Mouse (Mus musculus) MEL (cell line): ENCODE data around the gene Psd. TPM values are rescaled to one million over a fixed set of nuclear protein-coding genes. Genes with fewer than 3 reads are reported as not detected.

Experiments
- DNase-seq: peaks from one replicate; pipeline ENCODE4 v3.0.0; 2011; ENCODE audit warnings: low read depth, low spot score
- H3K27ac ChIP-seq: 2 replicates; pipeline ENCODE4 v1.5.1; 2012; ENCODE audit warnings: low read depth, mild to moderate bottlenecking, control low read depth, low read length, moderate library complexity; ENCODE audit not compliant: control insufficient read depth
- H3K27me3 ChIP-seq, 2 experiments: fragments of 150-350 bp in 1 of 2; sonication (generic) in 1 of 2; 2 replicates each; pipeline ENCODE4 v1.6.1; 2012; ENCODE audit warnings: low read length in 2 of 2, mild to moderate bottlenecking in 2 of 2, improper control_type of control experiment in 1 of 2, moderate library complexity in 1 of 2; ENCODE audit not compliant: insufficient read depth in 2 of 2, control insufficient read depth in 1 of 2
- H3K36me3 ChIP-seq, 2 experiments: 2 replicates each; pipeline ENCODE4 v1.6.1; 2012 to 2014; ENCODE audit warnings: low read length in 2 of 2, improper control_type of control experiment in 1 of 2, inconsistent platforms in 1 of 2, mild to moderate bottlenecking in 1 of 2; ENCODE audit not compliant: insufficient read depth in 2 of 2, control insufficient read depth in 1 of 2
- H3K4me1 ChIP-seq, 2 experiments: fragments of 150-350 bp in 1 of 2; sonication (generic) in 1 of 2; 2 replicates each; pipeline ENCODE4 v1.6.1; 2012; ENCODE audit warnings: low read length in 2 of 2, improper control_type of control experiment in 1 of 2, mild to moderate bottlenecking in 1 of 2; ENCODE audit not compliant: insufficient read depth in 2 of 2, control insufficient read depth in 1 of 2
- H3K4me3 ChIP-seq, 2 experiments: fragments of 150-350 bp in 1 of 2; sonication (generic) in 1 of 2; 2 replicates each; pipeline ENCODE4 v1.5.1; 2012; ENCODE audit warnings: low read depth in 2 of 2, low read length in 2 of 2, mild to moderate bottlenecking in 2 of 2, moderate library complexity in 2 of 2, control low read depth in 1 of 2, improper control_type of control experiment in 1 of 2; ENCODE audit not compliant: control insufficient read depth in 1 of 2, insufficient read depth in 1 of 2
- H3K79me2 ChIP-seq: 2 replicates; pipeline ENCODE4 v1.6.1; 2012; ENCODE audit warnings: mild to moderate bottlenecking, low read length, moderate library complexity; ENCODE audit not compliant: control insufficient read depth, poor library complexity, insufficient read depth
- H3K9ac ChIP-seq: 2 replicates; pipeline ENCODE4 v1.6.1; 2012; ENCODE audit warnings: low read depth, mild to moderate bottlenecking, control low read depth, low read length, moderate library complexity; ENCODE audit not compliant: control insufficient read depth, poor library complexity, severe bottlenecking
- H3K9me3 ChIP-seq: fragments of 150-350 bp; sonication (generic); replicated peaks from 2 replicates; pipeline ENCODE4 v1.6.1; 2012; ENCODE audit warnings: mild to moderate bottlenecking, low read length, improper control_type of control experiment, moderate library complexity; ENCODE audit not compliant: insufficient read depth
- BHLHE40 ChIP-seq: IDR thresholded peaks from 2 replicates; pipeline ENCODE4 v1.6.1; 2012; ENCODE audit warnings: low read depth, mild to moderate bottlenecking, inconsistent platforms, low read length, improper control_type of control experiment, borderline replicate concordance
- CHD1 ChIP-seq: IDR thresholded peaks from 2 replicates; pipeline ENCODE4 v1.6.1; 2012; ENCODE audit warnings: low read depth, mild to moderate bottlenecking, inconsistent platforms, low read length, improper control_type of control experiment
- CHD2 ChIP-seq: IDR thresholded peaks from 2 replicates; pipeline ENCODE4 v1.6.1; 2011; ENCODE audit warnings: low read length, improper control_type of control experiment
- CTCF ChIP-seq, 3 experiments: IDR thresholded peaks in 2 of 3; conservative IDR thresholded peaks in 1 of 3; 2 replicates each; pipeline ENCODE4 v1.5.1; 2011 to 2012; ENCODE audit warnings: low read length in 3 of 3, low read depth in 2 of 3, mild to moderate bottlenecking in 2 of 3, improper control_type of control experiment in 1 of 3, inconsistent platforms in 1 of 3, mixed read lengths in 1 of 3, moderate library complexity in 1 of 3; ENCODE audit not compliant: control insufficient read depth in 1 of 3, insufficient read depth in 1 of 3, poor library complexity in 1 of 3, severe bottlenecking in 1 of 3
- EP300 ChIP-seq, 2 experiments: IDR thresholded peaks; 2 replicates each; pipeline ENCODE4 v1.6.1; 2011; ENCODE audit warnings: improper control_type of control experiment in 2 of 2, low read length in 2 of 2, low read depth in 1 of 2, mild to moderate bottlenecking in 1 of 2
- ETS1 ChIP-seq: IDR thresholded peaks from 2 replicates; pipeline ENCODE4 v1.6.1; 2012; ENCODE audit warnings: low read depth, mild to moderate bottlenecking, inconsistent platforms, low read length, improper control_type of control experiment, moderate library complexity
- GABPA ChIP-seq: IDR thresholded peaks from 2 replicates; pipeline ENCODE4 v1.6.1; 2012; ENCODE audit warnings: low read depth, mild to moderate bottlenecking, inconsistent platforms, low read length, improper control_type of control experiment, moderate library complexity
- GATA1 ChIP-seq: IDR thresholded peaks from 2 replicates; pipeline ENCODE4 v1.6.1; 2011; ENCODE audit warnings: low read depth, low read length, improper control_type of control experiment
- HCFC1 ChIP-seq: IDR thresholded peaks from 2 replicates; pipeline ENCODE4 v1.6.1; 2012; ENCODE audit warnings: low read depth, mild to moderate bottlenecking, inconsistent platforms, low read length, improper control_type of control experiment, moderate library complexity
- JUND ChIP-seq: IDR thresholded peaks from 2 replicates; pipeline ENCODE4 v1.6.1; 2011; ENCODE audit warnings: low read depth, mild to moderate bottlenecking, improper control_type of control experiment, low read length
- KAT2A ChIP-seq: conservative IDR thresholded peaks from 2 replicates; pipeline ENCODE4 v1.6.1; 2012; ENCODE audit warnings: low read depth, low read length, improper control_type of control experiment, inconsistent platforms
- MAX ChIP-seq: IDR thresholded peaks from 2 replicates; pipeline ENCODE4 v1.6.1; 2011; ENCODE audit warnings: low read length, improper control_type of control experiment
- MAZ ChIP-seq: IDR thresholded peaks from 2 replicates; pipeline ENCODE4 v1.6.1; 2012; ENCODE audit warnings: low read depth, mild to moderate bottlenecking, inconsistent platforms, low read length, improper control_type of control experiment
- MEF2A ChIP-seq: IDR thresholded peaks from 2 replicates; pipeline ENCODE4 v1.6.1; 2014; ENCODE audit warnings: low read depth, mild to moderate bottlenecking, inconsistent platforms, low read length, improper control_type of control experiment; ENCODE audit not compliant: poor library complexity, insufficient replicate concordance, severe bottlenecking; ENCODE audit errors: extremely low read depth
- MYB ChIP-seq: IDR thresholded peaks from 2 replicates; pipeline ENCODE4 v1.6.1; 2011; ENCODE audit warnings: mild to moderate bottlenecking, low read depth, low read length, improper control_type of control experiment
- MYC ChIP-seq: IDR thresholded peaks from 2 replicates; pipeline ENCODE4 v1.6.1; 2011; ENCODE audit warnings: low read depth, mild to moderate bottlenecking, low read length, improper control_type of control experiment, moderate library complexity
- NELFE ChIP-seq: IDR thresholded peaks from 2 replicates; pipeline ENCODE4 v1.6.1; 2011; ENCODE audit warnings: low read depth, low read length, improper control_type of control experiment
- POLR2A ChIP-seq, 2 experiments: IDR thresholded peaks; 2 replicates each; pipeline ENCODE4 v1.6.1; 2011 to 2012; ENCODE audit warnings: low read length in 2 of 2, mild to moderate bottlenecking in 2 of 2, control low read depth in 1 of 2, improper control_type of control experiment in 1 of 2, low read depth in 1 of 2, moderate library complexity in 1 of 2; ENCODE audit not compliant: control insufficient read depth in 1 of 2, insufficient read depth in 1 of 2, poor library complexity in 1 of 2
- POLR2AphosphoS5 ChIP-seq: IDR thresholded peaks from 2 replicates; pipeline ENCODE4 v1.6.1; 2012; ENCODE audit warnings: low read depth, borderline replicate concordance, mild to moderate bottlenecking, inconsistent platforms, low read length, moderate library complexity, mixed read lengths
- SIN3A ChIP-seq: IDR thresholded peaks from 2 replicates; pipeline ENCODE4 v1.6.1; 2012; ENCODE audit warnings: low read length, improper control_type of control experiment, inconsistent platforms
- TAL1 ChIP-seq: IDR thresholded peaks from 2 replicates; pipeline ENCODE4 v1.6.1; 2012; ENCODE audit warnings: mild to moderate bottlenecking, inconsistent platforms, low read length, moderate library complexity, mixed read lengths
- USF1 ChIP-seq: IDR thresholded peaks from 2 replicates; pipeline ENCODE4 v1.6.1; 2014; ENCODE audit warnings: low read depth, mild to moderate bottlenecking, inconsistent platforms, low read length, improper control_type of control experiment, moderate library complexity
- USF2 ChIP-seq, 2 experiments: IDR thresholded peaks; 2 replicates each; pipeline ENCODE4 v1.6.1; 2011 to 2012; ENCODE audit warnings: improper control_type of control experiment in 2 of 2, low read length in 2 of 2, borderline replicate concordance in 1 of 2, inconsistent platforms in 1 of 2, low read depth in 1 of 2, mild to moderate bottlenecking in 1 of 2; ENCODE audit not compliant: insufficient read depth in 1 of 2
- ZC3H11A ChIP-seq: IDR thresholded peaks from 2 replicates; pipeline ENCODE4 v1.6.1; 2012; ENCODE audit warnings: low read depth, mild to moderate bottlenecking, inconsistent platforms, low read length, improper control_type of control experiment
- ZKSCAN1 ChIP-seq: IDR thresholded peaks from 2 replicates; pipeline ENCODE4 v1.6.1; 2012; ENCODE audit warnings: low read depth, mild to moderate bottlenecking, inconsistent platforms, low read length, improper control_type of control experiment, moderate library complexity
- ZNF384 ChIP-seq: IDR thresholded peaks from 2 replicates; pipeline ENCODE4 v1.6.1; 2012; ENCODE audit warnings: low read depth, mild to moderate bottlenecking, inconsistent platforms, low read length, improper control_type of control experiment
- polyA plus RNA-seq, 2 experiments: library from polyadenylated mRNA; stranded (reverse) in 1 of 2; unstranded in 1 of 2; fragments of >175 nt in 1 of 2; fragments of >200 nt in 1 of 2; gene quantifications; 2 replicates each; pipeline versions ENCODE4 v1.2.1 to v1.2.4; 2012; ENCODE audit warnings: low replicate concordance in 2 of 2, low read depth in 1 of 2; ENCODE audit not compliant: insufficient read length in 2 of 2, insufficient read depth in 1 of 2, missing spikeins in 1 of 2
- total RNA-seq: library from RNA; depleted of rRNA; stranded (reverse); fragments of 300-350 nt; gene quantifications from 2 replicates; pipeline ENCODE4 v1.2.3, GENCODE M21; 2012

The Psd gene
- total and polyA plus RNA-seq, 3 experiments: 4.5 to 17.2 TPM; not detected in 1

GRCm38 (mm10) chr19:46287566-46287965, 39.4 kb downstream of the Psd start:
- Histone ChIP-seq H3K4me1 (no peaks in the 10 kb centered on the region), H3K27ac (no peak overlapping the region), H3K79me2 (no peaks in the 10 kb centered on the region), H3K9ac (no peak overlapping the region), H3K36me3 (no peaks in the 10 kb centered on the region; a peak in 1 of 4 replicates), H3K27me3 (no peaks in the 10 kb centered on the region), H3K9me3 (no peaks in the 10 kb centered on the region), H3K4me3 (no peak overlapping the region)
- no peak for DNase-seq
- TF ChIP-seq MYC (no peak), CHD1 (no peak), MEF2A (no peak), ZKSCAN1 (no peak), ZNF384 (no peak), USF2 (IDR thresholded peaks at IDR 0.05; ENCODE audit: borderline replicate concordance in 1 of 2, insufficient read depth in 1 of 2, low read depth in 1 of 2, low read length in 2 of 2) (no peak), GATA1 (no peak), CHD2 (no peak), EP300 (IDR thresholded peaks at IDR 0.05; ENCODE audit: low read depth in 1 of 2, low read length in 2 of 2) (no peak), MAZ (no peak), POLR2AphosphoS5 (no peak), ETS1 (no peak), JUND (no peak), TAL1 (no peak)

GRCm38 (mm10) chr19:46286926-46287325, 40.0 kb downstream of the Psd start:
- no peak overlapping the region for H3K27ac ChIP-seq
- no peaks in the 10 kb centered on the region for H3K4me1 ChIP-seq
- DNase-seq: no peak
- H3K9ac ChIP-seq: no peak overlapping the region
- no peaks in the 10 kb centered on the region for H3K79me2 ChIP-seq
- TF ChIP-seq POLR2A (IDR thresholded peaks at IDR 0.05; ENCODE audit: control insufficient read depth in 1 of 2, insufficient read depth in 1 of 2, low read depth in 1 of 2, low read length in 2 of 2, poor library complexity in 1 of 2) (no peak), MAX (no peak), MAZ (no peak), MYB (no peak), NELFE (no peak), GABPA (no peak), HCFC1 (no peak), BHLHE40 (no peak), MEF2A (no peak), EP300 (IDR thresholded peaks at IDR 0.05; ENCODE audit: low read depth in 1 of 2, low read length in 2 of 2) (no peak), ZNF384 (no peak), USF1 (no peak), ZC3H11A (no peak), SIN3A (no peak), CTCF (IDR thresholded peaks at IDR 0.05 in 2 of 3, conservative IDR thresholded peaks at IDR 0.05 in 1 of 3; ENCODE audit: control insufficient read depth in 1 of 3, insufficient read depth in 1 of 3, low read depth in 2 of 3, low read length in 3 of 3, poor library complexity in 1 of 3, severe bottlenecking in 1 of 3) (no peak), KAT2A (no peak)
- H3K36me3 ChIP-seq: peaks cover 0 to 2% of the 10 kb centered on the region in 2 experiments; a peak in 2 of 4 replicates
- H3K27me3 ChIP-seq: no peaks in the 10 kb centered on the region
- H3K9me3 ChIP-seq: no peaks in the 10 kb centered on the region
- H3K4me3 ChIP-seq: no peak overlapping the region
